Mouse (Mus musculus) intestine, embryonic 15.5 days (tissue): Measurements from ENCODE around the gene Zbtb2. TPM values are rescaled to one million over a fixed set of nuclear protein-coding genes. Genes with fewer than 3 reads are reported as not detected.

Experiments used
- ATAC-seq: fragments of 200-750 bp; cut with Nextera tagmentation; 2 replicates; pipeline ENCODE4 v1.8.0; 2017; ENCODE audit warnings: moderate TSS enrichment, moderate library complexity
- H3K27ac ChIP-seq: fragments of 300-500 bp; sonication (generic); 2 replicates; pipeline ENCODE4 v1.5.1; 2015; ENCODE audit warnings: mild to moderate bottlenecking, inconsistent platforms
- H3K27me3 ChIP-seq: fragments of 300-500 bp; sonication (generic); replicated peaks from 2 replicates; pipeline ENCODE4 v1.6.1; 2015; ENCODE audit warnings: inconsistent platforms
- H3K36me3 ChIP-seq: fragments of 300-500 bp; sonication (generic); 2 replicates; pipeline ENCODE4 v1.6.1; 2015; ENCODE audit warnings: inconsistent platforms
- H3K4me1 ChIP-seq: fragments of 300-500 bp; sonication (generic); replicated peaks from 2 replicates; pipeline ENCODE4 v1.6.1; 2015; ENCODE audit warnings: inconsistent platforms
- H3K4me2 ChIP-seq: fragments of 300-500 bp; sonication (generic); replicated peaks from 2 replicates; pipeline ENCODE4 v1.6.1; 2015; ENCODE audit warnings: mild to moderate bottlenecking, inconsistent platforms
- H3K4me3 ChIP-seq: fragments of 300-500 bp; sonication (generic); replicated peaks from 2 replicates; pipeline ENCODE4 v1.5.1; 2015; ENCODE audit warnings: inconsistent platforms
- H3K9ac ChIP-seq: fragments of 300-500 bp; sonication (generic); 2 replicates; pipeline ENCODE4 v1.6.1; 2015; ENCODE audit warnings: inconsistent platforms
- H3K9me3 ChIP-seq: fragments of 300-500 bp; sonication (generic); 2 replicates; pipeline ENCODE4 v1.6.1; 2016; ENCODE audit warnings: inconsistent platforms
- WGBS: fragments of 180-500 bp; shearing (Covaris S2); methylation state at CpG from one replicate; pipeline ENCODE4 v1.1.7; 2015; 5-methylcytosine and 5-hydroxymethylcytosine counted together
- polyA plus RNA-seq: library from polyadenylated mRNA; unstranded; fragments of >200 nt; fragmentation: Nextera tagmentation; extraction: Ambion mirVana; gene quantifications from 2 replicates; pipeline ENCODE4 v1.2.1, GENCODE M21; 2015

The Zbtb2 gene
- polyA plus RNA-seq, 1 experiment from 2014 or later: 12.0 TPM

DNA sequence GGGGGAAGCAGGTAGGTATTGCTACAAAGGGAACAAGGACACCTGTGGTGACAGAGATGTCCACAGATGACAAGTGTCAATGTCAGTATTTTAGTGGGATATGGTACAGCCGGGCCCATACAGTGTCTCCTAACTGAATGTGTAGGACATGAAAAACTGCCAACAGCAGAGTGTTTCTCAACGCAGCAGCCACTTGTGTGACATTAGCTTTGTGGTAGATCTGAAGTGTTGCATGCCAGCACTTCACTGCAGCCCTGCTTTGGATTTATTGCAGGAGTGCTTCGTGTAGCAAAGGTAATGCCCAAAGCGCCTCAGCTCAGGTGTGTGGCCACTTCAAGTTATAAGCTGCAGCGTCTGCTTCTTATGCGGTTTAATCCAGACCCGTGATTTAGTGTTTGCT lies 11.0 kb downstream of the Zbtb2 start:
- WGBS: 67% methylated on average over 7 of the region's 7 CpGs

DNA sequence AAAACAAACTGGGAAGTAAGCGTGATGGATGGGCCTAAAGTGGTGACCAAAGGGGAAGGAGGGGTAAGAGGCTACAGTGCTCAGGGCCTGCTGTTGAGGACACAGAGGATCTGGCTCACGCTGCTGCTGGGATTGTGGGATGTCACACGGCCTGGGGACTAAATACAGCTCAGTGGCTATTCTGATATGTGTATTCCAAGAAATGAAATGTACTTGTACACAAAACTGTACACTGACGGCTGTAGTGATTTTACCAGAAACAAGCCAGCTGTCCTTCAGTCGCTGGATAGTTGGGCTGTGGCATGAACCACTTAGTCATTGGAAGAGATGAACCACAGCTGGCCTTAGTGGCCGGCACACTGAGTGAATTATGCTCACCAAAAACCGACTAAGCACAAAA lies 11.4 kb downstream of the Zbtb2 start:
- WGBS: 39% methylated on average over 7 of the region's 7 CpGs
- no peaks in the 10 kb centered on the region for H3K9me3 ChIP-seq
- H3K27me3 ChIP-seq: no peaks in the 10 kb centered on the region
- H3K4me3 ChIP-seq: no peak overlapping the region
- ATAC-seq: peak; percentile 61; the same call in 1 of the 2 replicates
- H3K36me3 ChIP-seq: no peaks in the 10 kb centered on the region
- no peak overlapping the region for H3K4me2 ChIP-seq
- H3K4me1 ChIP-seq: 0 out of 2 replicates have a peak, but pooled peaks cover 6% of the 10 kb centered on the region
- peak overlapping the region; percentile 42; the same call in 1 of the 2 replicates for H3K27ac ChIP-seq
- no peak overlapping the region for H3K9ac ChIP-seq

More for the DNA sequence above, 11.0 kb downstream of the Zbtb2 start:
- Histone ChIP-seq H3K4me3 (no peak overlapping the region), H3K4me2 (no peak overlapping the region), H3K27ac (peak overlapping the region; percentile 14; the same call in 1 of the 2 replicates), H3K36me3 (no peaks in the 10 kb centered on the region), H3K4me1 (0 out of 2 replicates have a peak, but pooled peaks cover 6% of the 10 kb centered on the region), H3K9ac (no peak overlapping the region), H3K9me3 (no peaks in the 10 kb centered on the region), H3K27me3 (no peaks in the 10 kb centered on the region)
- no peak for ATAC-seq

DNA sequence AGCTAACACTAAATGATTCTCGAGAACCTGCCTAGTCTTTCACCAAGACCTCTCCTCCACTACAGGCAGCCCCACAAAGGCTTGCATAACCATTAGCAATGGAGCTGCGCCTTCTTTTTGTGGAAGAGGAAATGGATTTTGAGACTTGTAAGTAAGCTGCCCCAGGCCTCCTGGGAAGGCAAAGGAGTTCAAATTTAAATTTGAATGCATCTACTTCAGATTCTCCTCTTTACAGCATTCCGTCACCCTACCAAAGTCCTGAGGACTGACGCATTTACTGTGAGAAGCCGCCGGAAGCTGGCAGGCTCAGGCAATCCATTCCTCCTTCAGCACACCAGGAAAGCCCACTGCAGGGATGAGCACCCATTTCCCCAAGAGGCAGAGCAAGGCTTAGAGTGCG lies 12.6 kb downstream of the Zbtb2 start:
- no peaks in the 10 kb centered on the region for H3K36me3 ChIP-seq
- H3K4me3 ChIP-seq: no peak overlapping the region
- H3K27me3 ChIP-seq: no peaks in the 10 kb centered on the region
- WGBS: 68% methylated on average over 7 of the region's 7 CpGs
- no peak overlapping the region for H3K9ac ChIP-seq
- H3K4me1 ChIP-seq: 0 out of 2 replicates have a peak, but pooled peaks cover 4% of the 10 kb centered on the region
- ATAC-seq: no peak
- H3K27ac ChIP-seq: no peak overlapping the region
- H3K9me3 ChIP-seq: no peaks in the 10 kb centered on the region
- H3K4me2 ChIP-seq: no peak overlapping the region

DNA sequence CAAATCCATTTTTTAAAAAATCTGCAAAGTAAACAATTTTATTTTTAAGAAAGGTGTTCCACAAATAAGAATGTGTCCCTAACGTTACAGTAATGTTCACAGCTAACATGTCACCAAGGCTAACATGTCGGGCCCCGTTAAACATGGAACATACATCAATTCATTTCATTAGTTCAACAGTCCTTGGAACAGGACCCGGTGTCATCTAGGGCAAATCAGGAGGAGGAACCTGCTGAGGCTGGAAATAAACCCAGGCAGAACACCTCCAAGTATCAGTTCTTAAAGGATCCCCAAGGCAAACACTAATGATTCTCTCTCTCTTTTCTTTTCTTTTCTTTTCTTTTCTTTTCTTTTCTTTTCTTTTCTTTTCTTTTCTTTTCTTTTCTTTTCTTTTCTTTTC lies 13.2 kb downstream of the Zbtb2 start:
- no peaks in the 10 kb centered on the region for H3K27me3 ChIP-seq
- H3K4me3 ChIP-seq: no peak overlapping the region
- H3K9me3 ChIP-seq: no peaks in the 10 kb centered on the region
- no peaks in the 10 kb centered on the region for H3K36me3 ChIP-seq
- no peak overlapping the region for H3K4me2 ChIP-seq
- no peak overlapping the region for H3K27ac ChIP-seq
- H3K4me1 ChIP-seq: 0 out of 2 replicates have a peak, but pooled peaks cover 4% of the 10 kb centered on the region
- no peak overlapping the region for H3K9ac ChIP-seq
- 89% methylated on average over 4 of the region's 4 CpGs for WGBS
- no peak for ATAC-seq

DNA sequence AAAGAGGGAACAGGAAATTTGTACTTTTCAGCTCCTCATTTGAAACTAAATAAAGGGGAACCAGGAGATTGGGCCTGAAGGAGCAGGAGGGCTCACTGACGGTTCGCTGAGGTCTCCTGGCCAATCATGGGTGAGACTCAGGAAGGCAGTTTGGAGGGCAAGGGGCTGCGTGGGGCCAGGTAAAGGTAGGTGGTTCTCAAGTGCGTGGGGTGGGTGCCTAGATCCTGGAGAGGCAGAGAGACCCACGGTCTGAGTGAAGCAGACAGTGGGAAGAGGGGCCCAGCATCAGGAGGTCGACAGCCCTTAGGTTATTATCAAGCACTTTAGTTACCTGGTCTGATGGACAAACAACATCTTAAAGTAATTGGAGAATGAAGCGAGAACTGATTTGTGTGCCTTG lies 13.7 kb downstream of the Zbtb2 start:
- ATAC-seq: no peak
- no peak overlapping the region for H3K9ac ChIP-seq
- H3K4me2 ChIP-seq: no peak overlapping the region
- no peak overlapping the region for H3K27ac ChIP-seq
- H3K27me3 ChIP-seq: no peaks in the 10 kb centered on the region
- H3K4me3 ChIP-seq: no peak overlapping the region
- WGBS: 91% methylated on average over 7 of the region's 7 CpGs
- H3K36me3 ChIP-seq: no peaks in the 10 kb centered on the region
- no peaks in the 10 kb centered on the region for H3K9me3 ChIP-seq
- H3K4me1 ChIP-seq: 0 out of 2 replicates have a peak, but pooled peaks cover 4% of the 10 kb centered on the region

DNA sequence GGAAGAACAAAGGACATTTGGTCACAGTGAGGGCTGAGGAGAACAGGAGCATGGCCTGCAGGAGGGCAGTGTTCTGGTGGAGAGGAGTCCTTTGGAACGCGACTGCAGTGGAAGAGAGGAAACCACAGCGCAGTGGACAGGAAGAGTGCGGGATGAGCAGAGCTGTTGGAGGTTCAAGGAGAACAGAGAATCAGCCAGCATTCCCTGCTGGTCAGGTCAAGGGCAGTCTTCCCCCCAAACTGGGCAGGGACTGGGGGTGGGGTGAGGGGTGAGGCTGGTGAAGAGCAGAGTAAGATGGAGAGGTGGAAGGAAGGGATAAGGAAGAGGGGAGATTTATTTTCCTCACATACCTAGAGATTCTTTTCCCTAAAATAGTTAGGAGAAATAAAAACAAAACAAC lies 14.3 kb downstream of the Zbtb2 start:
- H3K9me3 ChIP-seq: no peaks in the 10 kb centered on the region
- H3K36me3 ChIP-seq: peaks cover 6% of the 10 kb centered on the region; the same call in 1 of the 2 replicates
- H3K4me1 ChIP-seq: 0 out of 2 replicates have a peak, but pooled peaks cover 4% of the 10 kb centered on the region
- H3K4me2 ChIP-seq: no peak overlapping the region
- no peak overlapping the region for H3K4me3 ChIP-seq
- H3K27me3 ChIP-seq: no peaks in the 10 kb centered on the region
- no peak for ATAC-seq
- WGBS: 92% methylated on average over 4 of the region's 4 CpGs
- H3K9ac ChIP-seq: no peak overlapping the region
- H3K27ac ChIP-seq: no peak overlapping the region

DNA sequence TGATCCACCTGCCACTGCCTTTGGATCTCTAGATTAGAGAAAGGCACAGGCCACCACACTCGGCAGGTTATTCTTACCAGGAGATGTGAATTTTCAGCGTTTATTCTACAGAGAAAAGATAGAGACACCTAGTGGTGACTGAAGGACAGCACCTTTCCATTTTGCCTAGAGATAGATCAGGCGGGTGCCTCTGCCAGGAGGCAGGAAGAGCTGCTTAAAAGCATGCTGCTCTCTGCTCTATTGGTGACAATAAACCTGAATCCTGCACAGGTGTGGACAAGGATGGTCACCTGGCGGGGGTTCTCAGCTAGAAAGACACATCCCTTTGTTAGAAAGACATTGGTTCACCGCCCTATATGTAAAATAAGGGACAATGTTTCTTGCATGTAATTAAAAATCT lies 15.9 kb downstream of the Zbtb2 start:
- no peak overlapping the region for H3K9ac ChIP-seq
- no peaks in the 10 kb centered on the region for H3K9me3 ChIP-seq
- ATAC-seq: no peak; the same call in 1 of the 2 replicates
- no peak overlapping the region for H3K4me2 ChIP-seq
- WGBS: 43% methylated on average over 5 of the region's 5 CpGs
- H3K36me3 ChIP-seq: peaks cover 10% of the 10 kb centered on the region; the same call in 1 of the 2 replicates
- H3K27me3 ChIP-seq: no peaks in the 10 kb centered on the region
- H3K27ac ChIP-seq: no peak overlapping the region
- 0 out of 2 replicates have a peak, but pooled peaks cover 3% of the 10 kb centered on the region for H3K4me1 ChIP-seq
- no peak overlapping the region for H3K4me3 ChIP-seq

DNA sequence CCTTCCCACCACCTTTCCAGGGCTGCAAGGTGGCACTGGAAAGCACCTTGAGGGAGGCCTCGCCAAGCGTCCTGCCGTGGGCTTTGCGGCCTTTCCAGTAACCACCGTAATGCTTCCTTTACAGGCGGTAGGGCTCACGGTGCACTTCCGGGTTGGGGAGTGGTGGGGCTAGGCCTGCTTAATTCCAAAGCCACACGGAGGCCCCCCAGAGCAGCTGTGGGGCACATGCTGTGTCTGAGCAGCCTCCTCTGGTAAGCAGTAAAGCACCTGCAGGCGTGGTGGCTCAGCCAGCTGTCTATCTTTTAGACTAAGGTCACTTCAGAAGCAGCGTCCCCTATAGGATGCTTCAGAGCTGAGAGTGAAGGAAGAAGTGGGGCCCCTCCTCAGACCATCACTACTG lies 17.8 kb downstream of the Zbtb2 start:
- Histone ChIP-seq H3K27ac (no peak overlapping the region), H3K36me3 (peaks cover 10% of the 10 kb centered on the region; the same call in 1 of the 2 replicates), H3K4me3 (no peak overlapping the region), H3K27me3 (no peaks in the 10 kb centered on the region), H3K9me3 (no peaks in the 10 kb centered on the region), H3K4me2 (no peak overlapping the region), H3K4me1 (no peaks in the 10 kb centered on the region), H3K9ac (no peak overlapping the region)
- ATAC-seq: no peak
- WGBS: 88% methylated on average over 11 of the region's 11 CpGs

DNA sequence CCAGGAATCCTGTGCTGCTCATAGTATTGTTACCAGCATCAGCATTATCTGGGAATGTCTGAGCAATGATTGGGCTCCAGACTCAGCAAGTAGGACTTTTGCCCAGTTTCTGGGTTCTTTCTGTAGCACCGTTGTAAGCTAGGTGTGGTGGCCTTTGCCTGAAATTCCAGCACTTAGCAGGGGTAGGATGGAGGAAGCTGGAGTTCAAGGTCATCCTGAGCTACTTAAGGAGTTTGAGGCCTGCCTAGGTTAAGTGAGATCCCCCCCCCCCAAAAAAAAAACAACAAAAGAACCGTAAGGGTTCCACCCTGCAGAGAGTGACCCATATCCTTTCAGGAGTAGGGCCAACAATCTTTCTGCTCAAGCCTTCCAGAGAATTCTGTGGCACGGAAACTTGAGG lies 23.3 kb downstream of the Zbtb2 start:
- no peak for ATAC-seq
- no peaks in the 10 kb centered on the region for H3K27me3 ChIP-seq
- WGBS: 81% methylated on average over 3 of the region's 3 CpGs
- no peaks in the 10 kb centered on the region for H3K9me3 ChIP-seq
- no peak overlapping the region for H3K9ac ChIP-seq
- H3K36me3 ChIP-seq: peaks cover 10% of the 10 kb centered on the region; the same call in 1 of the 2 replicates
- H3K4me3 ChIP-seq: no peak overlapping the region
- no peak overlapping the region for H3K27ac ChIP-seq
- H3K4me1 ChIP-seq: no peaks in the 10 kb centered on the region
- H3K4me2 ChIP-seq: no peak overlapping the region

DNA sequence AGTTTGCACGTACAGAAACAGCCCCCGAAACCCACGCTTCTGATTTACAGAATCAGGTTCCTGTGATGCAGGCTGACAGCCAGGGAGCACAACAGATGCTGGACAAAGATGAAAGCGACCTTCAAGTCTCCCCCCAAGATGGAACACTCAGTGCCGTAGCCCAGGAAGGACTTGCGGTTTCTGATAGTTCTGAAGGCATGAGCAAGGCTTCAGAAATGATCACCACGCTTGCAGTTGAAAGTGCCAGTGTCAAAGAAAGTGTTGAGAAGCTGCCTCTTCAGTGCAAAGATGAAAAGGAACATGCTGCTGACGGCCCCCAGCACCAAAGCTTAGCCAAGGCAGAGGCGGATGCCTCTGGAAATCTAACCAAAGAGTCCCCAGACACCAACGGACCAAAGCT lies 30.5 kb downstream of the Zbtb2 start:
- H3K9me3 ChIP-seq: no peaks in the 10 kb centered on the region
- H3K4me2 ChIP-seq: no peak overlapping the region
- H3K36me3 ChIP-seq: peaks cover 20% of the 10 kb centered on the region
- H3K9ac ChIP-seq: no peak overlapping the region
- H3K4me1 ChIP-seq: no peaks in the 10 kb centered on the region
- no peak for ATAC-seq
- H3K4me3 ChIP-seq: no peak overlapping the region
- H3K27me3 ChIP-seq: no peaks in the 10 kb centered on the region
- H3K27ac ChIP-seq: no peak overlapping the region
- WGBS: 92% methylated on average over 10 of the region's 10 CpGs

DNA sequence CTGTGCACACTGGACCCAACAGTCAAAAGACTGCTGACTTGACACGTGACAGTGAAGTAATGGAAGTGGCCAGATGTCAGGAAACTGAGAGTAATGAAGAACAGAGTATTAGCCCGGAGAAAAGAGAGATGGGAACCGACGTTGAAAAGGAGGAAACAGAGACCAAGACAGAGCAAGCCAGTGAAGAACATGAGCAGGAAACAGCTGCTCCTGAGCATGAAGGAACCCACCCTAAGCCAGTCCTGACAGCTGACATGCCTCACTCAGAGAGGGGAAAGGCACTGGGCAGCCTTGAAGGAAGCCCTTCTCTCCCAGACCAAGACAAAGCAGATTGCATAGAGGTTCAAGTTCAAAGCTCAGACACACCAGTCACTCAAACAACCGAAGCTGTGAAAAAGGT lies 31.3 kb downstream of the Zbtb2 start:
- Histone ChIP-seq H3K4me3 (no peak overlapping the region), H3K9me3 (no peaks in the 10 kb centered on the region), H3K36me3 (peaks cover 20% of the 10 kb centered on the region), H3K4me1 (no peaks in the 10 kb centered on the region), H3K9ac (no peak overlapping the region), H3K27ac (no peak overlapping the region), H3K27me3 (no peaks in the 10 kb centered on the region), H3K4me2 (no peak overlapping the region)
- ATAC-seq: no peak
- 81% methylated on average over 5 of the region's 5 CpGs for WGBS

DNA sequence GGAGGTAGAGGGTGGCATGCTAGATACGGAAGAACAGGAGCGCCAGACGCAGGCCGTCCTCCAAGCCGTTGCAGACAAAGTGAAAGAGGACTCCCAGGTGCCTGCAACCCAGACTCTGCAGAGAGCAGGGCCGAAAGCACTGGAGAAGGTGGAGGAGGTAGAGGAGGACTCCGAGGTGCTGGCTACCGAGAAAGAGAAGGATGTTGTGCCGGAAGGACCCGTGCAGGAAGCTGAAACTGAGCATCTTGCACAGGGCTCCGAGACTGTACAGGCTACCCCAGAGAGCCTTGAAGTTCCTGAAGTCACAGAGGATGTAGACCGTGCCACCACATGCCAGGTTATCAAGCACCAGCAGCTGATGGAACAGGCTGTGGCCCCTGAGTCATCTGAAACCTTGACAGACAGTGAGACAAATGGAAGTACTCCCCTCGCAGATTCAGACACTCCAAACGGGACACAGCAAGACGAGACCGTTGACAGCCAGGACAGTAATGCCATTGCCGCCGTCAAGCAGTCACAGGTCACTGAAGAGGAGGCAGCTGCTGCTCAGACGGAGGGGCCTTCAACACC lies 31.9 kb downstream of the Zbtb2 start:
- Histone ChIP-seq H3K27ac (no peak overlapping the region), H3K9me3 (no peaks in the 10 kb centered on the region), H3K9ac (no peak overlapping the region), H3K27me3 (no peaks in the 10 kb centered on the region), H3K36me3 (peaks cover 20% of the 10 kb centered on the region), H3K4me1 (no peaks in the 10 kb centered on the region), H3K4me3 (no peak overlapping the region), H3K4me2 (no peak overlapping the region)
- 88% methylated on average over 19 of the region's 19 CpGs for WGBS
- ATAC-seq: no peak
